Mouse (Mus musculus) megakaryocyte, embryonic 14.5 days (primary cell): ENCODE measurements around the gene Pofut1.
"Not testable (repeated sequence)": the region's sequence is repeated elsewhere in the genome, so short reads cannot be mapped to it uniquely, and the experiment has no call there.

Experiments used
- FLI1 ChIP-seq: IDR thresholded peaks from 2 replicates; pipeline ENCODE4 v1.6.1; 2012; ENCODE audit warnings: low read length, inconsistent platforms, mixed read lengths
- GATA1 ChIP-seq: IDR thresholded peaks from 3 replicates; pipeline ENCODE4 v1.6.1; 2012; ENCODE audit warnings: mixed read lengths, low read length, inconsistent platforms, borderline replicate concordance

- TF ChIP-seq GATA1, FLI1: not testable (repeated sequence)
These were observed 35.5 kb downstream of the Pofut1 start for GRCm38 (mm10) chr2:153276846-153277245.
